Mouse (Mus musculus) liver, embryonic 14.5 days (tissue): ENCODE results near the gene Capns2. TPM values are rescaled to one million over a fixed set of nuclear protein-coding genes. Genes with fewer than 3 reads are reported as not detected.

Source experiments
- ATAC-seq: fragments of 200-750 bp; cut with Nextera tagmentation; 2 replicates; pipeline ENCODE4 v1.8.0; 2017; ENCODE audit warnings: moderate number of reproducible peaks, mild to moderate bottlenecking, moderate library complexity; ENCODE audit not compliant: insufficient read depth
- DNase-seq, 3 experiments: peaks; one replicate each; pipeline ENCODE4 v3.0.0-alpha.2; 2012 to 2013; ENCODE audit warnings: low read depth in 3 of 3, low spot score in 3 of 3
- H3K27ac ChIP-seq: fragments of 300-500 bp; sonication (generic); 2 replicates; pipeline ENCODE4 v1.5.1; 2014; ENCODE audit warnings: moderate library complexity, mild to moderate bottlenecking, control low read depth, inconsistent platforms
- H3K27me3 ChIP-seq: fragments of 300-500 bp; sonication (generic); 2 replicates; pipeline ENCODE4 v1.6.1; 2014; ENCODE audit warnings: mild to moderate bottlenecking, low read length, moderate library complexity; ENCODE audit not compliant: control insufficient read depth, insufficient read depth
- H3K36me3 ChIP-seq: fragments of 300-500 bp; sonication (generic); replicated peaks from 2 replicates; pipeline ENCODE4 v1.6.1; 2014; ENCODE audit warnings: low read depth; ENCODE audit not compliant: control insufficient read depth, insufficient read depth
- H3K4me1 ChIP-seq, 2 experiments: fragments of 200-500 bp in 1 of 2; fragments of 300-500 bp in 1 of 2; sonication (generic) in 1 of 2; replicated peaks; 2 replicates each; pipeline ENCODE4 v1.6.1; 2012 to 2014; ENCODE audit warnings: antibody characterized with exemption in 1 of 2, inconsistent platforms in 1 of 2, low read length in 1 of 2; ENCODE audit not compliant: control insufficient read depth in 2 of 2, insufficient read depth in 2 of 2
- H3K4me2 ChIP-seq: fragments of 300-500 bp; sonication (generic); 2 replicates; pipeline ENCODE4 v1.6.1; 2014; ENCODE audit warnings: low read depth, mild to moderate bottlenecking, control low read depth, moderate library complexity
- H3K4me3 ChIP-seq, 2 experiments: fragments of 200-500 bp in 1 of 2; fragments of 300-500 bp in 1 of 2; sonication (generic) in 1 of 2; 2 replicates each; pipeline ENCODE4 v1.5.1; 2012 to 2014; ENCODE audit warnings: low read depth in 2 of 2, low read length in 2 of 2, mild to moderate bottlenecking in 2 of 2, control low read depth in 1 of 2, inconsistent platforms in 1 of 2, moderate library complexity in 1 of 2; ENCODE audit not compliant: insufficient read depth in 1 of 2
- H3K9ac ChIP-seq: fragments of 300-500 bp; sonication (generic); replicated peaks from 2 replicates; pipeline ENCODE4 v1.6.1; 2014; ENCODE audit warnings: mild to moderate bottlenecking, control low read depth, moderate library complexity
- H3K9me3 ChIP-seq: fragments of 300-500 bp; sonication (generic); 2 replicates; pipeline ENCODE4 v1.6.1; 2016; ENCODE audit warnings: low read length, mixed read lengths; ENCODE audit not compliant: control insufficient read depth
- CTCF ChIP-seq: IDR thresholded peaks from 2 replicates; pipeline ENCODE4 v1.5.1; 2016; ENCODE audit warnings: antibody characterized with exemption, low read depth, control low read depth
- EP300 ChIP-seq: IDR thresholded peaks from 2 replicates; pipeline ENCODE4 v1.6.1; 2016; ENCODE audit warnings: antibody characterized with exemption, low read depth
- WGBS: fragments of 180-500 bp; shearing (Covaris S2); extraction: QIAGEN DNeasy Blood & Tissue Kit; methylation state at CpG from one replicate; pipeline ENCODE4 v1.1.7; 2014; ENCODE audit not compliant: insufficient replicate concordance; 5-methylcytosine and 5-hydroxymethylcytosine counted together
- microRNA-seq: library from miRNA; unstranded; fragments of <30 nt; microRNA quantifications from one replicate; pipeline ENCODE4, GENCODE M21; 2016
- polyA plus RNA-seq, 2 experiments: library from polyadenylated mRNA; depleted of rRNA in 1 of 2; stranded (reverse) in 1 of 2; unstranded in 1 of 2; fragments of >200 nt; fragmentation: Nextera tagmentation in 1 of 2; extraction: Ambion mirVana in 1 of 2; gene quantifications; 2 replicates each; pipeline versions ENCODE4 v1.2.1 to v1.2.3; 2012 to 2014

Gene Capns2
- polyA plus RNA-seq, 2 experiments: 0.11 TPM; not detected in 1

DNA sequence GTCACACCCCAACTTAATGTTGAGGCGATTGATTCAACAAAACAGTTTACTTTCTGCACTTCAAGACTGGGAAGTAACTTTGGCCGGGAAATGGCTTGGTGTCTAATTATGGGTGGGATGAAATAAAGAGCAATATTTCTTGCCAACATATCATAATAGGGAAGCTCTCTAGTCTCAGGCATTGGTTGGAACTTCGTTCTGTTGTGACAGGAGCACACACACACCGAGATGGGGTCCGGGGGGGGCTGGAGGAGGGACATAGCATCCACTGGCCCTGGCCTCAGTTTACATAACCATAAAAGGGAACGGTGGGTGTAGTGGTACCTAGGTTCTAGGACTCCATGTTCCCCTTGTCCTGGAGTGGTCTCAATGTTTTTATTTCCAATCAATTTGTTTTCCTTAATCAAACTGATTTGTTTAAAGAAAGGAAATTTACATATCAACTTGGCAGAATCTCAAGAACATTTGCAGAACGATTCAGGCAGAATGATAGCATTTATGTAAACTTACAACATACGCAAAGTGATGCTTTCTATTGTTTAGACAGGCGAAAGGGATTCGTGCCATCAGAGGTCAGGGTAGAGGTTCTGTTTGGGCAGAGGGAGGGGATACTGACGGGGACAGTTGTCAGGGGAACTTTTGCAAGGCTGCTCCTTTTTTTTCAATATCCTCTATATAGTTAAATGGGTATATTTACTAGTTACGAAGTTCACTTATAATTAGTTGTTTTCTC, 49.6 kb downstream of the Capns2 start:
- Histone ChIP-seq H3K9ac (no peak overlapping the region), H3K36me3 (no peaks in the 10 kb centered on the region), H3K27ac (no peak overlapping the region), H3K4me2 (no peak overlapping the region), H3K9me3 (no peaks in the 10 kb centered on the region), H3K4me3 (no peak overlapping the region), H3K27me3 (no peaks in the 10 kb centered on the region), H3K4me1 (no peaks in the 10 kb centered on the region)
- DNase-seq: no peak
- WGBS: 60% methylated on average over 12 of the region's 12 CpGs
- no peak for ATAC-seq
- TF ChIP-seq CTCF (no peak), EP300 (no peak)

Small RNAs within 50 kb of the gene (microRNA-seq; reads per million reads assigned to microRNA genes)
- gene Gm22151: not detected

Other genes with a start within 250 kb of the Capns2 start
- gene Irx6, start 227.1 kb upstream of the Capns2 start, polyA plus RNA-seq (2012; rRNA removed): 0.02 TPM in 1 of 2 replicates, not detected in the other
- gene Irx6, start 227.1 kb upstream of the Capns2 start, polyA plus RNA-seq (2014; fragmentation: Nextera tagmentation; extraction: Ambion mirVana): not detected in 2 replicates
- 4.2 and 5.4 TPM in 2 replicates for gene Mmp2, start 74.1 kb upstream of the Capns2 start, polyA plus RNA-seq (2012; rRNA removed)
- 8.1 and 8.8 TPM in 2 replicates for gene Mmp2, start 74.1 kb upstream of the Capns2 start, polyA plus RNA-seq (2014; fragmentation: Nextera tagmentation; extraction: Ambion mirVana)
- gene Lpcat2, start 46.1 kb upstream of the Capns2 start, polyA plus RNA-seq (2012; rRNA removed): 1.00 and 1.7 TPM in 2 replicates
- gene Lpcat2, start 46.1 kb upstream of the Capns2 start, polyA plus RNA-seq (2014; fragmentation: Nextera tagmentation; extraction: Ambion mirVana): 3.3 and 3.6 TPM in 2 replicates
- under 0.01 TPM in 1 of 2 replicates, not detected in the other for gene Slc6a2, start 58.7 kb downstream of the Capns2 start, polyA plus RNA-seq (2012; rRNA removed)
- not detected in 2 replicates for gene Slc6a2, start 58.7 kb downstream of the Capns2 start, polyA plus RNA-seq (2014; fragmentation: Nextera tagmentation; extraction: Ambion mirVana)
- not detected in 2 replicates for gene Ces1a, start 146.8 kb downstream of the Capns2 start, polyA plus RNA-seq (2012; rRNA removed)
- not detected in 2 replicates for gene Ces1a, start 146.8 kb downstream of the Capns2 start, polyA plus RNA-seq (2014; fragmentation: Nextera tagmentation; extraction: Ambion mirVana)
- gene Ces1b, start 178.6 kb downstream of the Capns2 start, polyA plus RNA-seq (2012; rRNA removed): not detected in 2 replicates
- gene Ces1b, start 178.6 kb downstream of the Capns2 start, polyA plus RNA-seq (2014; fragmentation: Nextera tagmentation; extraction: Ambion mirVana): not detected in 2 replicates
- 0.96 and 2.0 TPM in 2 replicates for gene Ces1c, start 229.9 kb downstream of the Capns2 start, polyA plus RNA-seq (2012; rRNA removed)
- 2.1 TPM in 2 replicates for gene Ces1c, start 229.9 kb downstream of the Capns2 start, polyA plus RNA-seq (2014; fragmentation: Nextera tagmentation; extraction: Ambion mirVana)